Mouse (Mus musculus) CD4-positive helper T cell, adult 2 months (primary cell): Measurements from ENCODE around the gene Cd68.
"Not testable (repeated sequence)": the region's sequence is repeated elsewhere in the genome, so short reads cannot be mapped to it uniquely, and the experiment has no call there.

Source experiments
- DNase-seq: peaks from one replicate; pipeline ENCODE4 v3.0.0-alpha.2; 2012; ENCODE audit warnings: low read depth, missing footprints, low spot score

Gene Cd68

GRCm38 (mm10) chr11:69629802-69630201 lies 36.2 kb downstream of the Cd68 start:
- DNase-seq, result peak; percentile 62

GRCm38 (mm10) chr11:69628286-69628685 lies 37.7 kb downstream of the Cd68 start:
- DNase-seq, result peak; percentile 81

- DNase-seq, result not testable (repeated sequence)
Measured at GRCm38 (mm10) chr11:69624339-69624738, 41.6 kb downstream of the Cd68 start.

GRCm38 (mm10) chr11:69623006-69623405 lies 42.9 kb downstream of the Cd68 start:
- DNase-seq, result no peak

GRCm38 (mm10) chr11:69622406-69622805 lies 43.5 kb downstream of the Cd68 start:
- no peak for DNase-seq

- no peak for DNase-seq
Measured at GRCm38 (mm10) chr11:69621571-69622268, 44.2 kb downstream of the Cd68 start, which contains the start of gene Sat2. Sat2 (plus strand) TSS chr11:69622024.

- DNase-seq, result no peak
Measured at GRCm38 (mm10) chr11:69620394-69621081, 45.4 kb downstream of the Cd68 start.

- no peak for DNase-seq
Measured at GRCm38 (mm10) chr11:69617805-69618204, 48.1 kb downstream of the Cd68 start, which contains the start of gene Shbg. Shbg (minus strand) TSS chr11:69617905.

GRCm38 (mm10) chr11:69616781-69617180 lies 49.2 kb downstream of the Cd68 start:
- DNase-seq, result no peak

- DNase-seq, result not testable (repeated sequence)
Measured at GRCm38 (mm10) chr11:69614257-69614588, 51.7 kb downstream of the Cd68 start.
